Mouse (Mus musculus) hindbrain, embryonic 11.5 days (tissue): ENCODE data around the gene Gigyf1. TPM values are rescaled to one million over a fixed set of nuclear protein-coding genes. Genes with fewer than 3 reads are reported as not detected.

Experiments used
- ATAC-seq: fragments of 200-750 bp; cut with Nextera tagmentation; 2 replicates; pipeline ENCODE4 v1.8.0; 2017; ENCODE audit warnings: mild to moderate bottlenecking, moderate TSS enrichment, moderate library complexity; ENCODE audit not compliant: low FRiP score
- DNase-seq: peaks from one replicate; pipeline ENCODE4 v3.0.0-alpha.2; 2015; ENCODE audit warnings: low spot score
- H3K27ac ChIP-seq: fragments of 300-500 bp; sonication (generic); 2 replicates; pipeline ENCODE4 v1.5.1; 2014; ENCODE audit warnings: mild to moderate bottlenecking, low read depth, low read length
- H3K27me3 ChIP-seq: fragments of 300-500 bp; sonication (generic); 2 replicates; pipeline ENCODE4 v1.6.1; 2014; ENCODE audit warnings: mild to moderate bottlenecking, low read length, moderate library complexity, mixed read lengths; ENCODE audit not compliant: control insufficient read depth, insufficient read depth
- H3K36me3 ChIP-seq: fragments of 300-500 bp; sonication (generic); 2 replicates; pipeline ENCODE4 v1.6.1; 2014; ENCODE audit warnings: mild to moderate bottlenecking, low read length, moderate library complexity, mixed read lengths; ENCODE audit not compliant: control insufficient read depth, insufficient read depth
- H3K4me1 ChIP-seq: fragments of 300-500 bp; sonication (generic); replicated peaks from 2 replicates; pipeline ENCODE4 v1.6.1; 2014; ENCODE audit warnings: low read length, mixed read lengths; ENCODE audit not compliant: control insufficient read depth, insufficient read depth
- H3K4me2 ChIP-seq: fragments of 300-500 bp; sonication (generic); replicated peaks from 2 replicates; pipeline ENCODE4 v1.6.1; 2014; ENCODE audit warnings: mild to moderate bottlenecking, low read depth, low read length
- H3K4me3 ChIP-seq: fragments of 300-500 bp; sonication (generic); 2 replicates; pipeline ENCODE4 v1.5.1; 2014; ENCODE audit warnings: low read depth, low read length
- H3K9ac ChIP-seq: fragments of 300-500 bp; sonication (generic); 2 replicates; pipeline ENCODE4 v1.6.1; 2014; ENCODE audit warnings: low read depth, low read length
- H3K9me3 ChIP-seq: fragments of 300-500 bp; sonication (generic); 2 replicates; pipeline ENCODE4 v1.6.1; 2016; ENCODE audit warnings: low read length; ENCODE audit not compliant: control insufficient read depth
- WGBS: fragments of 180-500 bp; shearing (Covaris S2); extraction: QIAGEN DNeasy Blood & Tissue Kit; methylation state at CpG from one replicate; pipeline ENCODE4 v1.1.7; 2014; 5-methylcytosine and 5-hydroxymethylcytosine counted together
- polyA plus RNA-seq: library from polyadenylated mRNA; unstranded; fragments of >200 nt; fragmentation: Nextera tagmentation; extraction: Ambion mirVana; gene quantifications from 2 replicates; pipeline ENCODE4 v1.2.1, GENCODE M21; 2014

Gigyf1 gene
- polyA plus RNA-seq, 1 experiment from 2014 or later, result 15.4 TPM

- no peak overlapping the region for H3K27ac ChIP-seq
- WGBS, result 92% methylated on average over 3 of the region's 3 CpGs
- no peaks in the 10 kb centered on the region for H3K27me3 ChIP-seq
- H3K9ac ChIP-seq, result no peak overlapping the region
- no peaks in the 10 kb centered on the region for H3K9me3 ChIP-seq
- ATAC-seq (no peak), DNase-seq (no peak)
- peaks cover 3% of the 10 kb centered on the region; the same call in 1 of the 2 replicates for H3K4me1 ChIP-seq
- H3K4me3 ChIP-seq, result no peak overlapping the region
- peaks cover 2% of the 10 kb centered on the region; the same call in 1 of the 2 replicates for H3K36me3 ChIP-seq
- H3K4me2 ChIP-seq, result no peak overlapping the region
Observed at GRCm38 (mm10) chr5:137534762-137535161, 16.4 kb downstream of the Gigyf1 start.

GRCm38 (mm10) chr5:137535318-137535717 lies 17.0 kb downstream of the Gigyf1 start:
- Histone ChIP-seq H3K27ac (no peak overlapping the region), H3K27me3 (no peaks in the 10 kb centered on the region), H3K36me3 (no peaks in the 10 kb centered on the region), H3K4me3 (no peak overlapping the region), H3K4me1 (peaks cover 3% of the 10 kb centered on the region; the same call in 1 of the 2 replicates), H3K9me3 (no peaks in the 10 kb centered on the region), H3K4me2 (no peak overlapping the region), H3K9ac (no peak overlapping the region)
- 85% methylated on average over 9 of the region's 9 CpGs for WGBS
- DNase-seq, result no peak
- no peak for ATAC-seq

GRCm38 (mm10) chr5:137537461-137537860 lies 19.1 kb downstream of the Gigyf1 start:
- WGBS, result 55% methylated on average over 4 of the region's 4 CpGs
- DNase-seq, result no peak
- H3K9ac ChIP-seq, result no peak overlapping the region

GRCm38 (mm10) chr5:137539291-137539801 lies 21.0 kb downstream of the Gigyf1 start:
- Histone ChIP-seq H3K27ac (no peak overlapping the region), H3K4me3 (no peak overlapping the region), H3K9ac (no peak overlapping the region), H3K36me3 (no peaks in the 10 kb centered on the region), H3K9me3 (no peaks in the 10 kb centered on the region), H3K4me2 (no peak overlapping the region), H3K4me1 (no peaks in the 10 kb centered on the region), H3K27me3 (no peaks in the 10 kb centered on the region)
- no peak for ATAC-seq
- 75% methylated on average over 7 of the region's 7 CpGs for WGBS
- DNase-seq, result no peak

More at GRCm38 (mm10) chr5:137537461-137537860, 19.1 kb downstream of the Gigyf1 start:
- H3K4me3 ChIP-seq, result no peak overlapping the region
- no peak overlapping the region for H3K4me2 ChIP-seq
- no peak for ATAC-seq
- no peaks in the 10 kb centered on the region for H3K36me3 ChIP-seq
- no peaks in the 10 kb centered on the region for H3K27me3 ChIP-seq
- H3K27ac ChIP-seq, result no peak overlapping the region
- H3K4me1 ChIP-seq, result no peaks in the 10 kb centered on the region
- no peaks in the 10 kb centered on the region for H3K9me3 ChIP-seq

- H3K27ac ChIP-seq, result no peak overlapping the region
- H3K4me1 ChIP-seq, result no peaks in the 10 kb centered on the region
- WGBS, result 79% methylated on average over 6 of the region's 6 CpGs
- H3K27me3 ChIP-seq, result no peaks in the 10 kb centered on the region
- DNase-seq (no peak), ATAC-seq (no peak)
- H3K4me3 ChIP-seq, result no peak overlapping the region
- no peaks in the 10 kb centered on the region for H3K36me3 ChIP-seq
- H3K9ac ChIP-seq, result no peak overlapping the region
- H3K4me2 ChIP-seq, result no peak overlapping the region
- no peaks in the 10 kb centered on the region for H3K9me3 ChIP-seq
Observed at GRCm38 (mm10) chr5:137540991-137541390, 22.6 kb downstream of the Gigyf1 start.

GRCm38 (mm10) chr5:137541768-137542540 lies 23.6 kb downstream of the Gigyf1 start:
- Histone ChIP-seq H3K4me1 (no peaks in the 10 kb centered on the region), H3K4me2 (no peak overlapping the region), H3K27ac (no peak overlapping the region), H3K9me3 (no peaks in the 10 kb centered on the region), H3K36me3 (no peaks in the 10 kb centered on the region), H3K27me3 (no peaks in the 10 kb centered on the region), H3K9ac (no peak overlapping the region), H3K4me3 (no peak overlapping the region)
- no peak for ATAC-seq
- no peak for DNase-seq
- 78% methylated on average over 5 of the region's 5 CpGs for whole genome bisulfite sequencing

- Histone ChIP-seq H3K36me3 (no peaks in the 10 kb centered on the region), H3K27me3 (no peaks in the 10 kb centered on the region), H3K9me3 (no peaks in the 10 kb centered on the region), H3K4me2 (no peak overlapping the region), H3K4me3 (no peak overlapping the region), H3K27ac (no peak overlapping the region; the same call in 1 of the 2 replicates), H3K4me1 (no peaks in the 10 kb centered on the region), H3K9ac (no peak overlapping the region)
- DNase-seq (no peak), ATAC-seq (no peak)
- WGBS, result 75% methylated on average over 6 of the region's 6 CpGs
Observed at GRCm38 (mm10) chr5:137544926-137545325, 26.6 kb downstream of the Gigyf1 start.

- DNase-seq (no peak), ATAC-seq (no peak)
- Histone ChIP-seq H3K9ac (no peak overlapping the region), H3K4me1 (no peaks in the 10 kb centered on the region), H3K27ac (no peak overlapping the region), H3K9me3 (no peaks in the 10 kb centered on the region), H3K4me3 (no peak overlapping the region), H3K36me3 (no peaks in the 10 kb centered on the region), H3K4me2 (no peak overlapping the region), H3K27me3 (no peaks in the 10 kb centered on the region)
- 76% methylated on average over 4 of the region's 4 CpGs for WGBS
Observed at GRCm38 (mm10) chr5:137545596-137545995, 27.2 kb downstream of the Gigyf1 start.

- no peaks in the 10 kb centered on the region for H3K9me3 ChIP-seq
- no peak overlapping the region for H3K4me2 ChIP-seq
- DNase-seq (no peak), ATAC-seq (no peak)
- H3K36me3 ChIP-seq, result no peaks in the 10 kb centered on the region
- no peak overlapping the region for H3K9ac ChIP-seq
- H3K4me3 ChIP-seq, result no peak overlapping the region
- H3K27me3 ChIP-seq, result no peaks in the 10 kb centered on the region; the same call in 1 of the 2 replicates
- no peak overlapping the region for H3K27ac ChIP-seq
- no peaks in the 10 kb centered on the region for H3K4me1 ChIP-seq
- 92% methylated on average over 2 of the region's 2 CpGs for WGBS
Observed at GRCm38 (mm10) chr5:137549840-137550239, 31.5 kb downstream of the Gigyf1 start.
